Mouse (Mus musculus): Measurements from ENCODE around the gene Cfap97d1. TPM values are rescaled to one million over a fixed set of nuclear protein-coding genes. Genes with fewer than 3 reads are reported as not detected.
A peak's percentile ranks its signal among the peaks of the same experiment; 100 is the strongest.

Gene Cfap97d1
- polyA plus RNA-seq (2015; fragmentation: Nextera tagmentation; extraction: Ambion mirVana): not detected in 2 replicates

GRCm38 (mm10) chr11:101984054-101985025 is at the start of gene Cfap97d1:
Gene Cfap97d1 (plus strand): TSS chr11:101984279.
- Histone ChIP-seq H3K9ac (peak within 1 kb of the TSS; percentile 75), H3K4me3 (replicated peaks) (peak within 1 kb of the TSS; percentile 66), H3K4me1 (replicated peaks) (peaks cover 47% of the 10 kb centered on the region), H3K27me3 (peaks cover 50% of the 10 kb centered on the region), H3K36me3 (peaks cover 7% of the 10 kb centered on the region; the same call in 1 of the 2 replicates), H3K27ac (peak within 1 kb of the TSS; percentile 64), H3K4me2 (peak within 1 kb of the TSS; percentile 97), H3K9me3 (replicated peaks) (no peaks in the 10 kb centered on the region)
- DNase-seq (peak; percentile 70), ATAC-seq (ENCODE audit: low read depth) (peak; percentile 75)
- 1% methylated on average over 71 of the region's 71 CpGs for WGBS (ENCODE audit: insufficient replicate concordance)

- DNase-seq: no peak
- Histone ChIP-seq H3K27me3 (peaks cover 45% of the 10 kb centered on the region), H3K4me3 (replicated peaks) (no peak overlapping the region), H3K9ac (no peak overlapping the region), H3K4me2 (no peak overlapping the region), H3K36me3 (no peaks in the 10 kb centered on the region), H3K9me3 (replicated peaks) (no peaks in the 10 kb centered on the region), H3K27ac (no peak overlapping the region), H3K4me1 (replicated peaks) (peaks cover 9% of the 10 kb centered on the region)
- WGBS (ENCODE audit: insufficient replicate concordance): 72% methylated on average over 3 of the region's 3 CpGs
- ATAC-seq (ENCODE audit: low read depth): no peak
Observed at GRCm38 (mm10) chr11:101935743-101936142, 48.3 kb upstream of the Cfap97d1 start.

- Histone ChIP-seq H3K4me3 (replicated peaks) (no peak overlapping the region), H3K27me3 (peaks cover 45% of the 10 kb centered on the region), H3K9me3 (replicated peaks) (no peaks in the 10 kb centered on the region), H3K27ac (no peak overlapping the region), H3K36me3 (no peaks in the 10 kb centered on the region), H3K4me1 (replicated peaks) (peaks cover 9% of the 10 kb centered on the region; the same call in 1 of the 2 replicates), H3K4me2 (peak overlapping the region; percentile 70), H3K9ac (no peak overlapping the region)
- no peak for ATAC-seq (ENCODE audit: low read depth)
- DNase-seq: no peak
- WGBS (ENCODE audit: insufficient replicate concordance): 23% methylated on average over 7 of the region's 7 CpGs
Observed at GRCm38 (mm10) chr11:101936421-101936820, 47.7 kb upstream of the Cfap97d1 start.

- H3K4me2 ChIP-seq: peak overlapping the region; percentile 70
- peak overlapping the region; percentile 36; the same call in 1 of the 2 replicates for H3K9ac ChIP-seq
- H3K4me1 ChIP-seq (replicated peaks): peaks cover 9% of the 10 kb centered on the region; the same call in 1 of the 2 replicates
- no peak for DNase-seq
- peaks cover 45% of the 10 kb centered on the region for H3K27me3 ChIP-seq
- H3K4me3 ChIP-seq (replicated peaks): peak overlapping the region; percentile 44
- ATAC-seq (ENCODE audit: low read depth): no peak
- no peaks in the 10 kb centered on the region for H3K9me3 ChIP-seq (replicated peaks)
- no peaks in the 10 kb centered on the region for H3K36me3 ChIP-seq
- WGBS (ENCODE audit: insufficient replicate concordance): 1% methylated on average over 32 of the region's 32 CpGs
- no peak overlapping the region for H3K27ac ChIP-seq
Observed at GRCm38 (mm10) chr11:101937108-101937507, 47.0 kb upstream of the Cfap97d1 start.

GRCm38 (mm10) chr11:101943055-101943454 is 41.0 kb upstream of the Cfap97d1 start:
- WGBS (ENCODE audit: insufficient replicate concordance): 33% methylated on average over 3 of the region's 3 CpGs
- Histone ChIP-seq H3K9me3 (replicated peaks) (no peaks in the 10 kb centered on the region), H3K4me3 (replicated peaks) (no peak overlapping the region), H3K4me2 (no peak overlapping the region), H3K27ac (no peak overlapping the region), H3K36me3 (no peaks in the 10 kb centered on the region), H3K27me3 (peaks cover 14% of the 10 kb centered on the region), H3K9ac (no peak overlapping the region), H3K4me1 (replicated peaks) (no peaks in the 10 kb centered on the region)
- no peak for DNase-seq
- no peak for ATAC-seq (ENCODE audit: low read depth)

- Histone ChIP-seq H3K27ac (no peak overlapping the region), H3K36me3 (no peaks in the 10 kb centered on the region), H3K4me2 (no peak overlapping the region), H3K4me1 (replicated peaks) (no peaks in the 10 kb centered on the region), H3K9ac (no peak overlapping the region), H3K27me3 (peaks cover 10% of the 10 kb centered on the region; the same call in 1 of the 2 replicates), H3K4me3 (replicated peaks) (no peak overlapping the region), H3K9me3 (replicated peaks) (no peaks in the 10 kb centered on the region)
- ATAC-seq (ENCODE audit: low read depth) (no peak), DNase-seq (no peak)
- whole genome bisulfite sequencing (ENCODE audit: insufficient replicate concordance): 46% methylated on average over 5 of the region's 5 CpGs
Observed at GRCm38 (mm10) chr11:101946525-101946924, 37.6 kb upstream of the Cfap97d1 start.

- Histone ChIP-seq H3K4me2 (no peak overlapping the region), H3K9me3 (replicated peaks) (no peaks in the 10 kb centered on the region), H3K36me3 (no peaks in the 10 kb centered on the region), H3K27ac (no peak overlapping the region), H3K27me3 (peaks cover 32% of the 10 kb centered on the region), H3K4me1 (replicated peaks) (peaks cover 21% of the 10 kb centered on the region), H3K9ac (no peak overlapping the region), H3K4me3 (replicated peaks) (no peak overlapping the region)
- 65% methylated on average over 5 of the region's 5 CpGs for WGBS (ENCODE audit: insufficient replicate concordance)
- DNase-seq (no peak), ATAC-seq (ENCODE audit: low read depth) (no peak)
Observed at GRCm38 (mm10) chr11:101950021-101950420, 34.1 kb upstream of the Cfap97d1 start.

- Histone ChIP-seq H3K36me3 (no peaks in the 10 kb centered on the region), H3K9ac (no peak overlapping the region), H3K4me3 (replicated peaks) (no peak overlapping the region; the same call in 1 of the 2 replicates), H3K27ac (no peak overlapping the region; the same call in 1 of the 2 replicates), H3K4me2 (peak overlapping the region; percentile 33), H3K9me3 (replicated peaks) (no peaks in the 10 kb centered on the region), H3K27me3 (peaks cover 42% of the 10 kb centered on the region), H3K4me1 (replicated peaks) (peaks cover 21% of the 10 kb centered on the region)
- 6% methylated on average over 24 of the region's 24 CpGs for WGBS (ENCODE audit: insufficient replicate concordance)
- no peak for DNase-seq
- peak; percentile 65 for ATAC-seq (ENCODE audit: low read depth)
Observed at GRCm38 (mm10) chr11:101952541-101953341, 31.3 kb upstream of the Cfap97d1 start.

- ATAC-seq (ENCODE audit: low read depth) (no peak), DNase-seq (no peak)
- Histone ChIP-seq H3K36me3 (no peaks in the 10 kb centered on the region), H3K27me3 (peaks cover 46% of the 10 kb centered on the region), H3K4me1 (replicated peaks) (peaks cover 21% of the 10 kb centered on the region), H3K9me3 (replicated peaks) (no peaks in the 10 kb centered on the region), H3K4me3 (replicated peaks) (no peak overlapping the region), H3K4me2 (peak overlapping the region; percentile 33; the same call in 1 of the 2 replicates), H3K27ac (no peak overlapping the region), H3K9ac (no peak overlapping the region)
- WGBS (ENCODE audit: insufficient replicate concordance): 6% methylated on average over 4 of the region's 4 CpGs
Observed at GRCm38 (mm10) chr11:101953441-101953840, 30.6 kb upstream of the Cfap97d1 start.

- Histone ChIP-seq H3K4me2 (no peak overlapping the region), H3K9me3 (replicated peaks) (no peaks in the 10 kb centered on the region), H3K27me3 (peaks cover 60% of the 10 kb centered on the region), H3K4me3 (replicated peaks) (no peak overlapping the region), H3K27ac (no peak overlapping the region), H3K36me3 (no peaks in the 10 kb centered on the region), H3K9ac (no peak overlapping the region), H3K4me1 (replicated peaks) (peaks cover 14% of the 10 kb centered on the region)
- 53% methylated on average over 5 of the region's 5 CpGs for WGBS (ENCODE audit: insufficient replicate concordance)
- no peak for ATAC-seq (ENCODE audit: low read depth)
- DNase-seq: no peak
Observed at GRCm38 (mm10) chr11:101957476-101957875, 26.6 kb upstream of the Cfap97d1 start.

- ATAC-seq (ENCODE audit: low read depth): no peak
- H3K4me3 ChIP-seq (replicated peaks): no peak overlapping the region
- peaks cover 92% of the 10 kb centered on the region for H3K27me3 ChIP-seq
- H3K9ac ChIP-seq: no peak overlapping the region
- H3K4me1 ChIP-seq (replicated peaks): peaks cover 4% of the 10 kb centered on the region
- no peaks in the 10 kb centered on the region for H3K36me3 ChIP-seq
- H3K27ac ChIP-seq: no peak overlapping the region
- WGBS (ENCODE audit: insufficient replicate concordance): 3% methylated on average over 11 of the region's 11 CpGs
- no peak for DNase-seq
- no peaks in the 10 kb centered on the region for H3K9me3 ChIP-seq (replicated peaks)
- H3K4me2 ChIP-seq: peak overlapping the region; percentile 62; the same call in 1 of the 2 replicates
Observed at GRCm38 (mm10) chr11:101963043-101963442, 21.0 kb upstream of the Cfap97d1 start.
